Mouse (Mus musculus) cerebellum, adult 9-10 months (tissue): ENCODE measurements at regions not wholly inside any gene's neighbourhood (a gene's known extent, or its start where the extent isn't known, plus 50 kb on each side); places are given as distances from the start of the nearest gene placed in this dataset.

ENCODE experiments used
- DNase-seq: peaks from one replicate; pipeline ENCODE4 v3.0.0; 2022

GRCm38 (mm10) chr9:91059460-91059859 is 302.8 kb upstream of the Zic4 start:
- no peak for DNase-seq

- no peak for DNase-seq
Measured at GRCm38 (mm10) chr9:91069496-91069895, 292.7 kb upstream of the Zic4 start.

GRCm38 (mm10) chr9:91073366-91074174 is 288.6 kb upstream of the Zic4 start:
- no peak for DNase-seq

GRCm38 (mm10) chr9:91074175-91074480 is 288.1 kb upstream of the Zic4 start:
- DNase-seq, result no peak

GRCm38 (mm10) chr9:91077490-91077889 is 284.7 kb upstream of the Zic4 start:
- DNase-seq, result no peak

GRCm38 (mm10) chr9:91083791-91084190 is 278.4 kb upstream of the Zic4 start:
- DNase-seq, result no peak

GRCm38 (mm10) chr9:91085923-91086322 is 276.3 kb upstream of the Zic4 start:
- DNase-seq, result no peak

GRCm38 (mm10) chr9:91089348-91089747 is 272.9 kb upstream of the Zic4 start:
- DNase-seq, result no peak

- no peak for DNase-seq
Measured at GRCm38 (mm10) chr9:91091421-91092050, 270.7 kb upstream of the Zic4 start.

GRCm38 (mm10) chr9:91101614-91102407 is 260.4 kb upstream of the Zic4 start:
- DNase-seq, result no peak

- peak; percentile 72 for DNase-seq
Measured at GRCm38 (mm10) chr9:91122441-91123035, 239.7 kb upstream of the Zic4 start.

GRCm38 (mm10) chr9:91123208-91123607 is 239.0 kb upstream of the Zic4 start:
- peak; percentile 67 for DNase-seq

GRCm38 (mm10) chr9:91126630-91127245 is 235.5 kb upstream of the Zic4 start:
- peak; percentile 93 for DNase-seq

GRCm38 (mm10) chr9:91128491-91128890 is 233.7 kb upstream of the Zic4 start:
- peak; percentile 63 for DNase-seq

- DNase-seq, result peak; percentile 68
Measured at GRCm38 (mm10) chr9:91130111-91130720, 232.0 kb upstream of the Zic4 start.

GRCm38 (mm10) chr9:91131415-91132255 is 230.6 kb upstream of the Zic4 start:
- peak; percentile 70 for DNase-seq

- DNase-seq, result no peak
Measured at GRCm38 (mm10) chr9:91132531-91132930, 229.7 kb upstream of the Zic4 start.

GRCm38 (mm10) chr9:91133256-91133920 is 228.8 kb upstream of the Zic4 start:
- DNase-seq, result peak; percentile 66

- DNase-seq, result peak; percentile 54
Measured at GRCm38 (mm10) chr9:91134325-91134724, 227.9 kb upstream of the Zic4 start.

- peak; percentile 51 for DNase-seq
Measured at GRCm38 (mm10) chr9:91135107-91135506, 227.1 kb upstream of the Zic4 start.

GRCm38 (mm10) chr9:91140651-91141050 is 221.6 kb upstream of the Zic4 start:
- peak; percentile 87 for DNase-seq
